Mouse (Mus musculus): ENCODE measurements at regions not wholly inside any gene's neighbourhood (a gene's known extent, or its start where the extent isn't known, plus 50 kb on each side); places are given as distances from the start of the nearest gene placed in this dataset.

GRCm38 (mm10) chr9:41375984-41376651 lies 214.6 kb upstream of the Ubash3b start:
- no peak for TF ChIP-seq CTCF (IDR thresholded peaks at IDR 0.05; ENCODE audit: insufficient read depth, low read depth, low read length)
- TF ChIP-seq POLR2A (IDR thresholded peaks at IDR 0.05; ENCODE audit: insufficient read depth, low read depth, low read length): peak; percentile 42; the same call in 1 of the 2 replicates
